Mouse (Mus musculus) liver, adult 2 months (tissue): ENCODE data around the gene Ndufa11. TPM values are rescaled to one million over a fixed set of nuclear protein-coding genes. Genes with fewer than 3 reads are reported as not detected.
A peak's percentile ranks its signal among the peaks of the same experiment; 100 is the strongest.

Experiments used
- DNase-seq: peaks from one replicate; pipeline ENCODE4 v3.0.0-alpha.2; 2011; ENCODE audit warnings: low read depth, low spot score; ENCODE audit errors: extremely low read depth
- H3K27ac ChIP-seq: fragments of 200-500 bp; replicated peaks from 2 replicates; pipeline ENCODE4 v1.5.1; 2012; ENCODE audit warnings: low read depth, mild to moderate bottlenecking, control low read depth, inconsistent platforms, low read length; ENCODE audit not compliant: insufficient read depth
- H3K27me3 ChIP-seq: fragments of 200-500 bp; 2 replicates; pipeline ENCODE4 v1.6.1; 2012; ENCODE audit warnings: mild to moderate bottlenecking, moderate library complexity, low read length, inconsistent platforms; ENCODE audit not compliant: control insufficient read depth, insufficient read depth
- H3K36me3 ChIP-seq: fragments of 200-500 bp; 2 replicates; pipeline ENCODE4 v1.6.1; 2012; ENCODE audit warnings: low read length, inconsistent platforms; ENCODE audit not compliant: control insufficient read depth, insufficient read depth
- H3K4me1 ChIP-seq: fragments of 200-500 bp; 2 replicates; pipeline ENCODE4 v1.6.1; 2011; ENCODE audit warnings: low read length; ENCODE audit not compliant: control insufficient read depth, insufficient read depth
- H3K4me3 ChIP-seq: fragments of 200-500 bp; 2 replicates; pipeline ENCODE4 v1.5.1; 2011; ENCODE audit warnings: low read depth, mild to moderate bottlenecking, control low read depth, low read length, moderate library complexity; ENCODE audit not compliant: insufficient read depth
- H3K79me2 ChIP-seq: fragments of 200-500 bp; 2 replicates; pipeline ENCODE4 v1.6.1; 2012; ENCODE audit warnings: inconsistent platforms, mild to moderate bottlenecking, low read length, moderate library complexity; ENCODE audit not compliant: control insufficient read depth, insufficient read depth
- H3K9ac ChIP-seq: fragments of 200-500 bp; 2 replicates; pipeline ENCODE4 v1.6.1; 2012; ENCODE audit warnings: low read depth, mild to moderate bottlenecking, control low read depth, inconsistent platforms, low read length
- CTCF ChIP-seq: fragments of 200-500 bp; IDR thresholded peaks from 2 replicates; pipeline ENCODE4 v1.5.1; 2011; ENCODE audit warnings: low read depth, low read length, control low read depth
- POLR2A ChIP-seq: fragments of 200-500 bp; IDR thresholded peaks from 2 replicates; pipeline ENCODE4 v1.6.1; 2011; ENCODE audit warnings: low read length, control low read depth; ENCODE audit not compliant: insufficient read depth; ENCODE audit errors: extremely low read depth
- WGBS: fragments of 180-500 bp; shearing (Covaris S2); methylation state at CpG from one replicate; pipeline ENCODE4 v1.1.7; 2018; 5-methylcytosine and 5-hydroxymethylcytosine counted together
- polyA plus RNA-seq: library from polyadenylated mRNA; depleted of rRNA; stranded (reverse); fragments of >200 nt; gene quantifications from 2 replicates; pipeline ENCODE4 v1.2.3, GENCODE M21; 2012
- total RNA-seq: library from RNA; depleted of rRNA; stranded (reverse); fragments of >200 nt; gene quantifications from 2 replicates; pipeline ENCODE4 v1.2.3, GENCODE M21; 2014

Ndufa11 gene
- total and polyA plus RNA-seq, 2 experiments = 110 to 462 TPM

DNA sequence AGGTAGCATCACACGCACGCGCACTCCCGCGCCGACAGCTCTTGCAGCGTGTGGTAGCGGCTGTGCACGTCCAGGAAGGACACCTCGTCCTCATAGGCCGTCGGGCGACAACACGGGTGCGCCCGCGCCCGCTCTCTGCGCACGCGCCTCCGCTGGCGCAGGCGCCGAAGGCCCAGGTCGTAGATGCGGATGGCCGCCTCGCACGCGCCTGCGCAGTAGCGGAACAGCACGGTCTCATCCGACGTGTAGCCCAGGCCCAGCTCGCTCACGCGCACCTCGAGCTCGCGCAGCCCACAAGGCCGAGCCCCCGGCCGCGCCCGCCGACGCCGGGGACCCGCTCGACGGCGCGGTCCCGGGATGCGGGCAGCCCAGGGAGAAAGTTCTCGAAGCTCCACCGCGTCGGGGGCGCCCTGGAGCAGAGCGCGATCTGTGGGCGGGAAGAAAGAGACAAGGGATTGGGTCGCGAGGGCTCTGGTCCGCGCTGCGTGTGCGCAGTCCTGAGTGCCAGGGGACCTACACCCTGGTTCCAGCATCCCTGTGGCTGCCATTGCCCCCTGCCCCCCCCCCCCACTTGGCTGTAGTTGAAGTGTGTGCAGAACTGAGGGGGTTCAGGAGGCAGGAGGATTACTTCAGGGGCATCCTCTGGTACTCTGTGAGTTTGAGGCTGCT, 34.0 kb downstream of the Ndufa11 start:
- no peak overlapping the region for H3K9ac ChIP-seq
- no peaks in the 10 kb centered on the region for H3K79me2 ChIP-seq
- no peaks in the 10 kb centered on the region for H3K36me3 ChIP-seq
- H3K27ac ChIP-seq = no peak overlapping the region
- 26% methylated on average over 70 of the region's 71 CpGs for WGBS
- H3K27me3 ChIP-seq = peaks cover 4% of the 10 kb centered on the region; the same call in 1 of the 2 replicates
- DNase-seq = no peak
- peak overlapping the region; percentile 11; the same call in 1 of the 2 replicates for H3K4me3 ChIP-seq
- no peaks in the 10 kb centered on the region for H3K4me1 ChIP-seq
- TF ChIP-seq POLR2A (no peak), CTCF (no peak)

DNA sequence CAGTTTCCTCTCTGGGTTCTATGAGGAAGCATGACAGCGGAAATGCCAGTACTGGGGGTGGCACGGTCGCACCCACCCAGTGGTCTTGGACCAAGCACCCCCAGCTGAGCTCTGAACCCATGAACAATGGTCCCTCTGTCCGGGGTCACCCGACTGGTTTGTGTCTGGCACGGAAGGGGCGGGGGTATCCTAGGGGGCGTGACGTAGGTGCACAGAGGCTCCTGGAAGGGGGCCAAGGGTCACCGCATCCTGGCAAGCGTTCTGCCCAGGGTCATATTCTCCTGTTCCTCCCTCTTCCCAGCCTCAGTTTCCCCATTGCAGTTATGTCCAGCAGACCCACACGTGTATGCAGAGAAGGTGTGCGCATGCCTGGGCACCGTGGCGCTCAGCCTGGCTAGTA, 35.9 kb downstream of the Ndufa11 start:
- no peak for DNase-seq
- H3K9ac ChIP-seq = no peak overlapping the region
- H3K79me2 ChIP-seq = no peaks in the 10 kb centered on the region
- H3K4me1 ChIP-seq = peaks cover 3% of the 10 kb centered on the region
- H3K4me3 ChIP-seq = no peak overlapping the region
- 23% methylated on average over 15 of the region's 15 CpGs for WGBS
- TF ChIP-seq CTCF (no peak), POLR2A (no peak)
- H3K36me3 ChIP-seq = no peaks in the 10 kb centered on the region
- H3K27ac ChIP-seq = no peak overlapping the region
- H3K27me3 ChIP-seq = peaks cover 4% of the 10 kb centered on the region; the same call in 1 of the 2 replicates

DNA sequence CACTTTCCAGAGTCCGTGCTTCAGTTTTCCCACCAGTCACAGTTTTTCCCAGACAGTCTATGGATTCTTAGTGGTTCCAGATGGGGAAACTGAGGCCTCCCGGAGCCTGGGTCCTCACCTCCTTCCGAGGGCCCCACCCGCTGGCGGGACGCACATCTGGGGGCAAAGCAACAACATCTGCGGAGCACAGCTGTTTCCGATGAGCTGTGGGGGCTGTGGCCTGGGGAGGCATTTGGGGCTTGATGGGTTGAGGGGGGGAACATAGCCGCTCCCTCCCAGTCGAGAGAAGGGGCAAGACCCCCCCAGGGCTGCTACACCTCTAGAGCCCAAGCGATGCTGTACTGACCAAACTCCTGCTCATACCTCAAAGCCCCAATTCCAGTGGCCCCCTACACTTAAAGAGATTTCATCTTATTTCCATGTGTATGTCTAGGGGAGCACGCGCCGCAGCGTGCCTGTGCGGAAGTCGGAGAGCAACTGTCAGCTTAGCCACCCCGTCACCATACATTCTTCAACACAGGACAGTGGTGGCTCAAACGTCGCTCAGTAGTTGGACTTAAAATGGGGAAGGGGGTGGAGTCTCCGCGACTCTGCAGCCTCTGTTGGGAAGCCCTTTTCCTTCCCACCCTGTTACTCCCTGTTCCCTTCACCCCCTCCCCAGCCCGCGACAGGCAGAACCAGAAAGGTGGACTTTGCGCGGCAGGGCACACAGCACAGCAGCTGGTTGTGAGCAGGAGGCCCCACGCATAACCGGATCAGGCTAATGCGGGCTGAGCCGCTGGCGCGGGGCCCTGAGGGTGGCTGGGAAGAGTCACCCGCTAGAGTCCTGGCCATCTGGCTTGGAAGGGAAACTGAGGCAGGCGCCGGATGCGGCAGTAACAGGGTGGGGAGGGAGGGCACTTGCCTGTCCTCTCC, 37.0 kb downstream of the Ndufa11 start:
- peaks cover 4% of the 10 kb centered on the region; the same call in 1 of the 2 replicates for H3K27me3 ChIP-seq
- no peak overlapping the region for H3K4me3 ChIP-seq

DNA sequence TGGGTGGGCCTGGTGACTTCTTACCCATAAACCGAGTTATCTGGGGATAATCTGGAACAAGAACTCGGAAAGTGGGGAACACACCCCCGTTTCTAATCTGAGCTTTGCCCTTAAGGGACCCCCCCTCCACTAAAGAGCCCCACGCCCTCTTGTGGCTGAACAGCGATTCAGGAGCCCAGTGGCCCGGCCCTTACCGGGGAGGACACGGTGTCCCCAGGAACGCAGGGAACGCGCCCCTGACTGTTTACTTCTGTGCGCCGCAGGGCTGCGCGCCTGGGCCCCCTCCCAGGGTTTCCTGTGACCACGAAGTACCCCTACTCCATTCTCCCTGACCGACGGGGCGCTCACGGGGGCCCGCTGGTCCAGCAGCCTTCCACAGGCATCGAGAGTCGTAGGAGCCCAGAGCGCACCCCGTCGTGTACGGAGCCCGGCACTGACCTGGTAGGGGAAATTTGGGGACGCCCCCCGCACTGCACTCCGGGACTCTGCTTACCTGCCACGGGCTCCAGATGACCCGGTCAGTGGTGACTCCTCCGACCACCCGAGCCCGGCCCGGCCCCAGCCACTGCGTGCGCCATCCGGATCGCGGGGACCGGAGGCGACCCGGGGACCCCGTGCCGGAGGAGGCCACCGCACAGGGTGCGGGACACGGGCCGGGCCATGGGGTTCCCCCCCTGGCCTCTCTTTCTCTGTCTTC, 39.3 kb downstream of the Ndufa11 start:
- H3K9ac ChIP-seq = peak overlapping the region; percentile 79
- H3K27me3 ChIP-seq = peaks cover 2% of the 10 kb centered on the region; the same call in 1 of the 2 replicates
- peaks cover 5% of the 10 kb centered on the region for H3K4me1 ChIP-seq
- DNase-seq = no peak
- WGBS = 2% methylated on average over 51 of the region's 51 CpGs
- H3K4me3 ChIP-seq = peak overlapping the region; percentile 53; the same call in 1 of the 2 replicates
- TF ChIP-seq CTCF = peak; percentile 58
- no peak for TF ChIP-seq POLR2A
- no peak overlapping the region for H3K27ac ChIP-seq
- no peaks in the 10 kb centered on the region for H3K79me2 ChIP-seq
- H3K36me3 ChIP-seq = no peaks in the 10 kb centered on the region

More for the DNA sequence above, 37.0 kb downstream of the Ndufa11 start:
- DNase-seq = no peak
- Histone ChIP-seq H3K9ac (no peak overlapping the region), H3K4me1 (peaks cover 3% of the 10 kb centered on the region), H3K36me3 (no peaks in the 10 kb centered on the region), H3K27ac (no peak overlapping the region), H3K79me2 (no peaks in the 10 kb centered on the region)
- 17% methylated on average over 35 of the region's 36 CpGs for WGBS
- TF ChIP-seq CTCF = no peak
- no peak for TF ChIP-seq POLR2A

DNA sequence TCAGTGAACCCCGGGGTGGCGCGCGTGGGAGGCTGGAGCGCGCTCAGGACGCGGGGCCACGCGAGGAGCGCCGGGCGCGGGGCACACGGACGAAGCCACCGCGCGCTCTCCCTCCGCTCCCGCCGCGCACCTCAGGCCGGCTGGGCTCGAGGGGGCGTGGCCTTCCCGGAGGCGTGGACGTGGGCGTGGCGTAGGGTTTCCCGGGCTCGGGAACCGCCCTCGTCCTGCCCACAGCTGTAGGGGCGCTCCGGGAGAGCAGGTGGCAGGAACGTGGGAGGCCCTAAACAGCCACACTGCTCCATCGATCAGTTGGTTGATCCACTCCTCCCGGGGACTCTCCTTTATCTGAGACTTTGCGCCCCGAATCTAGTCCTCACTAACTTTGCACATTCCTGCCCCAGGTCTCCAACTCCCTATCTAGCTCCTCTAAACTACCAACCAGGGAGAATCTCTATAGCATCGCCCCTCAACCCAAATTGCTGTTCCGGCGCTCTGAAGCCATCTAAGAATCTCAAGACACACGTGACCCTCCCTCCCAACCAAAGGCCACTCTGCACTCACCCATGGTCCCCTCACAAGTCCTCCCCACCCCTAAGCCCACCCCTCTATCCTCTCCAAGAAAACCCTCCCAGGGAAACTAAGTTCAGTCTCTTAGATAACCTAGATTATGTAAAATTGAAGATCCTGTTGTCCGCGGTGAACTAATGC, 40.0 kb downstream of the Ndufa11 start, which contains the start of gene Nrtn:
TSS of gene Nrtn (minus strand) at position 115 of the 708 bp plus-strand sequence.
- no peaks in the 10 kb centered on the region for H3K36me3 ChIP-seq
- no peak for TF ChIP-seq CTCF
- TF ChIP-seq POLR2A = no peak
- peak within 1 kb of the TSS; percentile 79 for H3K9ac ChIP-seq
- peak within 1 kb of the TSS; percentile 53; the same call in 1 of the 2 replicates for H3K4me3 ChIP-seq
- no peaks in the 10 kb centered on the region for H3K79me2 ChIP-seq
- no peak within 1 kb of the TSS for H3K27ac ChIP-seq
- WGBS = 1% methylated on average over 48 of the region's 48 CpGs
- DNase-seq = peak; percentile 62
- H3K27me3 ChIP-seq = peaks cover 2% of the 10 kb centered on the region; the same call in 1 of the 2 replicates
- peaks cover 9% of the 10 kb centered on the region for H3K4me1 ChIP-seq
